Mouse (Mus musculus): ENCODE measurements around the gene Ints1.

DNA sequence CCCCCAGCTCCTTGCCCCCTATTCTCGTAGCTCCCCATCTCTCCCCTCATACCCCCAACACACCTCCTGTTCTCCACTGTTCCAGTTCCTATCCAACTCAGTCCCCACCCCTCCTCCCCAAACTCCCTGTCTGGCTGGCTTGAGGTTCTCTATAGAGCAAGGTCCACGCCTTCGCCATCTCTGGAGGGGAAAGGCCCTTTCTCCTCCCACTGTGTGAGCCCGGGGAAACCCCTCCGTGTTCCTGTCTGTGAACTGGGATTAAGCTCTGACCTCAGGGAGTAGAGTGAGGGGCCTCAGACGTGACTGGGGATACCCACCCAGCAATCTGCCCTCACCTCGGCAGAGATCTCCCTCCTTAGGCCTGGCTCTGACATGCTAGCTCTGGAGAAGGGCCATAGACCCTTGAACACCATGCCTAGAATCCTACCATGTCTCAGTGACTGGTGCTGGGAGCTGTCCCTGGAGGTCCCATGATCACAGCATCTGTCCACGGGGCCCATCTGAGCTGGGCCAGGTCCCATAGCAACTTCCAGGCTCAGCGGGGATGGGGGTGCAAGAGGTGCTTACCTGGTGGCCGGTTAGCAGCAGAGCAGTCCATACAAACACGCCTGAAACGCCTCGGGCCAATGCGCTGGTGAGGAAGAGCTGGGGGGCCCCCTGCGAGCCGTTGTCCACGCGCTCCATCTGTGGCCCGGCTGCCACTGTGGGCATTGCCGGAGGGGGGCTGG is 37.1 kb upstream of the Ints1 start:
- TF ChIP-seq CTCF (conservative IDR thresholded peaks at IDR 0.05; ENCODE audit: low read length), result no peak
- no peak for TF ChIP-seq POU5F1 (IDR thresholded peaks at IDR 0.05; ENCODE audit: borderline replicate concordance, low read length)

Data from E14TG2a.4 (cell line).